Mouse (Mus musculus) small intestine, adult 2 months (tissue): Measurements from ENCODE around the gene Mocs3.

Experiments
- CTCF ChIP-seq: fragments of 200-500 bp; IDR thresholded peaks from 2 replicates; pipeline ENCODE4 v1.5.1; 2012; ENCODE audit warnings: low read depth, mild to moderate bottlenecking, control low read depth, inconsistent platforms, low read length, moderate library complexity, mixed read lengths; ENCODE audit not compliant: insufficient replicate concordance, insufficient read length; ENCODE audit errors: extremely low read depth
- POLR2A ChIP-seq: fragments of 200-500 bp; IDR thresholded peaks from 2 replicates; pipeline ENCODE4 v1.6.1; 2012; ENCODE audit warnings: low read depth, mild to moderate bottlenecking, control low read depth, inconsistent platforms, low read length, moderate library complexity

GRCm38 (mm10) chr2:168207883-168208282 lies 22.5 kb upstream of the Mocs3 start:
- TF ChIP-seq CTCF (no peak), POLR2A (no peak)
